Mouse (Mus musculus): Measurements from ENCODE around the gene Serac1.

Gene Serac1

DNA sequence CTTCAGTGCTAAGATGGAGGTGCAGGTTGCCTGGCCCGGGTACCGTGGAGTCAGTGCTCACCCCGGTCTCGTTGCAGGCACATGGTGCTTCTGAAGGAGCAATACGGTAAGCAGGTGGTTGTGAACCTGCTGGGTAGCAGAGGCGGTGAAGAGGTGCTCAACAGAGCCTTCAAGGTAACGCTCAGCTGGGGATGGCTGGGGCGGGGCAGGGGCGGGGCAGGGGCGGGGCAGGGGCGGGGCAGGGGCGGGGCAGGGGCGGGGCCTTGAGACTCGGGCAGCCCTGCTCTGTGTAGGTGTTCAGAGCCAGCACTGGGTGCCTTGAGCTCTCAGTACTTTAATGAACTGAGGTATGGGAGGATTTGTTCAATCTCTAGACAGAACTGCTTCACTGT, 74.3 kb downstream of the Serac1 start:
- no peak for DNase-seq (ENCODE audit: low read depth)

DNA sequence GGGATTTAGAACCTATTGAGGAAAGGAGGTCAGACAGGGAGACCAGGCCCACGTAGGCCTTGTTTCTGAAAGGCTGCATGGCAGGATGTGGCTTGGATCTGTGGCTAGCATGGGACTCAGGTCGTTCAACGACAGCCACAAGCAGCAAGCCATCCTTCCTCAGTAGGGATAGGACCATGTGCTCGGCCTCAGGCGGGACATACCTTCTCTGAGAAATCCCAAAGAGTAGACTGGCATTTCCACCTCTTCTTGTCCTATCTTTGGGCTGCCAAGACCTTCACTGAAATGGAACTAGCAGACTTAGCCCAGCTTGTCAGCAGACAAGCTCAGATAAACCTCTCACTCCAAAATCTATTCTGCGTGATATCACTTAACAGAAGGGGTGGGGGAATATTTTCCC, 75.9 kb downstream of the Serac1 start:
- DNase-seq (ENCODE audit: low read depth) = no peak

DNA sequence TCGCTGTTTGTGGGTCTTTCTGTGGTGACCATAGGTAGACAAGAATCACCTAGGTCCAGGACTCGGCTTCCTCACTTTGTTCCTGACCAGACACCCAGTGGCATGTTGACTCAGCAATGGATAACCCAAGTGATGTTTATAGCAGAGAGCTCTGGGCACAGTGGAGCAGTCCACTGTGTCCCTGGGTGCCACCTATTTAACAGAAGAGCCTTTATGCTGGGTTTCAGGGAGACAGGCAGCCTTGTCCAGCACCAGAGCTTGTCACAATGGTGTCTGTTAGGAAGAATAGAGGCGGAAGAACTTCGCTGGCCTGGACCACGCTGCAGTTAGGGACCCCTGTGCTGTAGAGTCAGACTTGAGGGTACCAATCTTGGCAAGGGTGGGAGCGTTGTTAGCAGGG, 77.0 kb downstream of the Serac1 start:
- no peak for DNase-seq (ENCODE audit: low read depth)

- no peak for DNase-seq (ENCODE audit: low read depth)
Observed at GRCm38 (mm10) chr17:6001836-6002235, 77.7 kb downstream of the Serac1 start.

GRCm38 (mm10) chr17:6001389-6001788, 78.2 kb downstream of the Serac1 start:
- DNase-seq (ENCODE audit: low read depth) = no peak

- DNase-seq (ENCODE audit: low read depth) = no peak
Observed at GRCm38 (mm10) chr17:6000864-6001319, 78.6 kb downstream of the Serac1 start.

- DNase-seq (ENCODE audit: low read depth) = no peak
Observed at GRCm38 (mm10) chr17:5999039-5999543, 80.5 kb downstream of the Serac1 start.

- no peak for DNase-seq (ENCODE audit: low read depth)
Observed at GRCm38 (mm10) chr17:5998235-5998500, 81.4 kb downstream of the Serac1 start.

DNA sequence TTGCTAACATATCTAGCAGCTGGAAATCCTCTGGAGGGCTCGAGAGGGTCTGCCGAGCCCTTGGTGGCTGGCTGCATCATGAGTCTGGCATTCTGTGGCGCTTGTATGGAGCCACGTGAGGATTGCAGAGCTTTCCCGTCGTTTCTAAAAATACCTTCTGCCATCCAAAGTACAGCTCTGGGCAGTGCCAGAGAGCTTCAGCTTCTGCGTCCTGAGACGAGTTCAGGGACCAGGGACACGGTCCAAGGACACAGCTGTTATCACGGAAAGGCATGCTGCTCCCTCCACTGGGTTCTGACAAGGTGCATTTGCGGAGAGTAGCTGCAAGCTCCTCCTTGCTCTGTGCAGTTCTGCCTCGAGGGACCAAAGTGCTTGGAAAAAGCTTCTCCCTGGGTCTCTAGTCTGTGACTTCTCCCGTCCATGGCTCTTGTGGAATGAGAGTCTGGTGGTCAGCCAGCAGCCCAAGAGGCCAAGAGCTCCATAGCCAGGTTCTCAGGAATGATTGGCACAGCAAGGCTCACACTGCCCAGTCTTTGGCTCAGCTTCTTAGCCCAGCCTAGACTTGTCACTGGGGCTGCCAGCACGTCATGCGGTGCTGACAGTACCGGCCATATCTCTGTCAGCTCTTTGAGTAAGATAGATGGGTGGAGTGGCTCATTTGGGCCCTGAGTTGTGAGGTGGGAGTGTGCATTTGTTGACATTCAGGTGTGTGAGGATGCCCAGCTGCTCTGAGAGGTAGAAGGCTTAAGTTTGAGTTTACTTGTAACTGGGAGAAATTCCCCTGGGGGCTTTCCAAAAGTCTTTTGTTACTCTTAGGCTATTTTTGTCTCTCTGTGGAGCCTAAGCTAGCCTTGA, 81.9 kb downstream of the Serac1 start:
- no peak for DNase-seq (ENCODE audit: low read depth)

GRCm38 (mm10) chr17:5996589-5996988, 83.0 kb downstream of the Serac1 start:
- no peak for DNase-seq (ENCODE audit: low read depth)

- no peak for DNase-seq (ENCODE audit: low read depth)
Observed at GRCm38 (mm10) chr17:5994606-5995005, 84.9 kb downstream of the Serac1 start.

DNA sequence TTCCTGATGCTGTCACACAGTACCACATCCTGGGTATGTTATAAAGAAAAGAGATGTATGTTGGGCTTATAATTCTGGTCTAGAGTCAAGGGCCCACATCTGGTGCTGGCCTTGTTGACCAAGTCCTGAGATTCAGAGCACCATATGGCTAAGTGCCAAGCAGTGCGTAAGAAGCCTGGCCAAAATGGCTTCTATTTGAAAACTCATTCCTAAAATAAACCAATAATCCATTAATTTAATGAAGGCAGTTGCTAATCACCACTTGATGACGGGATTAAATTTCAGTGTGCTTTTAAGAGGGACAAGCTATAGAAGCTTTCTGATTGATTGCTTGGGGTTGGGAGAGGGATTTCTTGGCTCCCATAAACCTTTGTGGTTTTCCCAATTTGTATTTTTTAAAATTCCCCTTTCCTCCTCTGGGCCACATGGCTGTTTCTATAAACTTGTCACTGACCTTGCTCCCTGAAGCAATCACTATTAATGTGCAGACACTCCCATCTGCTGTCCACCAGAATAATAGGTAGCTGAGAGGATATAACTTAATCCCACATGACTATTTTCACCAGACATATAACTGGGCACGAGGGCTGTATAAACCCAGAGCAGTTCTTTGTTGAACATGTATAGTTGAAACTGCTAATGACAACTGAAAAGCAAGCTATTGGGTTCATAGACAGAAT, 85.8 kb downstream of the Serac1 start:
- DNase-seq (ENCODE audit: low read depth) = no peak

DNA sequence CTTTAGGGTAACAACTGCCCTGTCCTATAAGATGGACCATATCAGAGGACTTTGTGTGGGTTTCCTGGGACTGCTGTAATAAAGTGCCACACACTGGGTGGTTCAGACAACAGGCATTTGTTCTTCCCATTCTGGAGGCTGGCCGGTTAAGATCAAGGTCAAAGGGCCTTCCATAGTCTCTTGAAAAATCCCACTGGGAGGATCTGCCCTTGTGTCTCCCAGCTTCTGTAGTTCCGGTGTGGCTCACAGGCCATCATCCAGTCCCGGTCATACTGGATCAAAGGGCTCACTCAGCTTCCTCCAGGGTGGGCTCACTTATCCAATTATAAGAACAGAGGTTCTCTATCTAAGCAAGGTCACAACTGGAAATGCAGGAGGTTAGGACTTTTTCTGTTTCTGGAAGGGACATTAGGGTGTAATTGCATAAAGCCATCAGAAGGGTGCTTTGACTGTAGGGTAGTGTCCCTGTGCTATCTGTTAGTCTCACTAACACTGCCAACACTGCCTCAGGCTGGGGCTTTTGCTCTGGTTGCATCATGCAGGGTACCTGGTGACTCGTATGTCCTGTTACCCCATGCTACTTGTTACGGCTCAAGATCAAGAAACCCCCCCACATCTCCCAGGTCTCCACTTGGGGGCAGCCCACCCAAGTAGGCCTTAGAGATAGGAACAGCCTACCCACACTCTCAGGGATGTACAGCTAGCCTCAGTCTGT, 86.5 kb downstream of the Serac1 start:
- DNase-seq (ENCODE audit: low read depth) = no peak
